ENCODE assay signal across 8 mouse cellular contexts in the genomic region with DNA sequence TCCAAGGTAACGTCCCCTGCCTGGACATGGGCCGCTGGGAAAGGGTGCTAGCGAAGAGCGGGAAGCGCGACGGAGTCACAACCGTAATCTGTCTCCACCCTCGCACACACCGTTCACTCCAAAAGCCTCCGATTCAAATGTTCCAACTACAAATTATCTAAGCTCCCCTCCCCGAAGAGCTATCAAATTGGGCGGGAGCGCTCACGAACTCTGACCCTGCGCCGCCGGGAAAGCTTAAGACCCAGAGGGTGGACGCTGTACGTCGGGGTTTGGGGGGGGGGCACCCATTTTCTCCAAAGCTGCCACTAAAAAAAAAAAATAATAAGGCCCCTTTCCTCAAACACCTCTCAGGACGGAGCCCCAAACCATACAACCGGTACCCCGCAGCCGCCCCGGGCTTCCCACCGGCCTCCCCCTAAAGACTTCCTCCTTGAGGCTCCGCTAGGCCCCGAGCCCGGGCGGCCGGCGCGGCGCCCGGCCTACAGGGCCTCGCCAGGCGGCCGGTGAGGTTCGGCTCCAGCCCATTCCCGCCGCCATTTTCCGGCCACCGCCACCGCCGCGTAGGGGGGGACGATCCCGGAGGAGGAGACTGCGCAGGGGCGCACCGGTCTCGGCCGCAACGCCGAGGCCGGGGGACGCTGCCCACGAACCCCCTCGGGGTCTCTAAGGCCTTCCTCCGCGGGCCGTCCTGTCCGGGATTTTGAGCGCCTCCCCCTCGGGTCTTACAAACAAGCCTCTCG. TPM values are rescaled to one million over a fixed set of nuclear protein-coding genes. Genes with fewer than 3 reads are reported as not detected.
DNase-seq lines count a peak whose midpoint lies in the region; ATAC-seq and TF ChIP-seq lines count a peak whose summit lies in the region.

No protein-coding gene starts in this region.

- H3K9ac ChIP-seq in heart, embryonic 14.5 days (ENCODE audit: low read length), result peak overlapping the region; percentile 99
- peak overlapping the region; percentile 98 for H3K9ac ChIP-seq in intestine, embryonic 16.5 days (ENCODE audit: low read depth, low read length)
- H3K9ac ChIP-seq in lung, postnatal 0 days (replicated peaks; ENCODE audit: low read depth), result peak overlapping the region; percentile 99

- peak; percentile 28; the same call in 1 of the 2 replicates for ATAC-seq in heart, embryonic 14.5 days (ENCODE audit: insufficient number of reproducible peaks, insufficient read depth, low FRiP score, low read depth)
- ATAC-seq in erythroblast, adult 5-6 weeks (replicated peaks; ENCODE audit: low FRiP score, poor library complexity, severe bottlenecking), result peak; percentile 63
- ATAC-seq in intestine, embryonic 16.5 days, result peak; percentile 36
- peak; percentile 43 for ATAC-seq in lung, postnatal 0 days

- peak overlapping the region; percentile 67 to 98 for H3K27ac ChIP-seq in heart, embryonic 14.5 days (replicated peaks in 1 of 2; ENCODE audit: control insufficient read depth in 1 of 2, insufficient read depth in 1 of 2, low read depth in 2 of 2, low read length in 2 of 2)
- peak overlapping the region; percentile 95 for H3K27ac ChIP-seq in intestine, embryonic 16.5 days (ENCODE audit: low read length)
- H3K27ac ChIP-seq in lung, postnatal 0 days (ENCODE audit: low read length), result peak overlapping the region; percentile 95

- peaks cover 5 to 14% of the 10 kb centered on the region in 2 experiments for H3K4me1 ChIP-seq in heart, embryonic 14.5 days (ENCODE audit: control insufficient read depth in 2 of 2, insufficient read depth in 2 of 2, low read length in 2 of 2)
- H3K4me1 ChIP-seq in intestine, embryonic 16.5 days (ENCODE audit: control insufficient read depth, insufficient read depth, low read length), result peaks cover 18% of the 10 kb centered on the region
- peaks cover 13% of the 10 kb centered on the region; the same call in 1 of the 2 replicates for H3K4me1 ChIP-seq in lung, postnatal 0 days (ENCODE audit: insufficient read depth, low read depth, low read length)

- no peaks in the 10 kb centered on the region for H3K9me3 ChIP-seq in heart, embryonic 14.5 days (ENCODE audit: control insufficient read depth, low read length)
- H3K9me3 ChIP-seq in intestine, embryonic 16.5 days (ENCODE audit: control insufficient read depth, low read length), result no peaks in the 10 kb centered on the region
- no peaks in the 10 kb centered on the region for H3K9me3 ChIP-seq in lung, postnatal 0 days (ENCODE audit: low read length)

- peaks cover 13% of the 10 kb centered on the region for H3K36me3 ChIP-seq in heart, embryonic 14.5 days (ENCODE audit: control insufficient read depth, insufficient read depth, low read length)
- no peaks in the 10 kb centered on the region for H3K36me3 ChIP-seq in intestine, embryonic 16.5 days (ENCODE audit: control insufficient read depth, insufficient read depth, low read length)
- H3K36me3 ChIP-seq in lung, postnatal 0 days (ENCODE audit: insufficient read depth, low read length), result no peaks in the 10 kb centered on the region

- WGBS in heart, embryonic 14.5 days, result under 1% methylated on average over 56 of the region's 67 CpGs
- under 1% methylated on average over 66 of the region's 67 CpGs for WGBS in intestine, embryonic 16.5 days
- 2% methylated on average over 64 of the region's 67 CpGs for WGBS in lung, postnatal 0 days

- peak overlapping the region; percentile 94 for H3K4me2 ChIP-seq in heart, embryonic 14.5 days (ENCODE audit: low read length)
- H3K4me2 ChIP-seq in intestine, embryonic 16.5 days (ENCODE audit: low read depth, low read length), result peak overlapping the region; percentile 74
- H3K4me2 ChIP-seq in lung, postnatal 0 days (replicated peaks; ENCODE audit: low read depth, low read length), result peak overlapping the region; percentile 62

- no peaks in the 10 kb centered on the region for H3K27me3 ChIP-seq in heart, embryonic 14.5 days (ENCODE audit: control insufficient read depth, insufficient read depth, low read length)
- no peaks in the 10 kb centered on the region for H3K27me3 ChIP-seq in intestine, embryonic 16.5 days (replicated peaks; ENCODE audit: control insufficient read depth, insufficient read depth, low read length)
- no peaks in the 10 kb centered on the region for H3K27me3 ChIP-seq in lung, postnatal 0 days (replicated peaks; ENCODE audit: insufficient read depth, low read length)

- DNase-seq in heart, adult 9 months (ENCODE audit: low spot score in 2 of 2), result no peak
- peak; percentile 53 for DNase-seq in MN1 (ENCODE audit: low spot score)
- DNase-seq in lung, postnatal 0 days (ENCODE audit: low spot score), result peak; percentile 54
- peak; percentile 55 to 67 for DNase-seq in spleen, postnatal 10 days (ENCODE audit: low spot score in 2 of 2)
- DNase-seq in cerebellum, adult 8-10 months, result no peak

- no peak for TF ChIP-seq CTCF in lung, postnatal 0 days (IDR thresholded peaks at IDR 0.05)

- peak overlapping the region; percentile 80 to 97 for H3K4me3 ChIP-seq in heart, embryonic 14.5 days (ENCODE audit: control insufficient read depth in 1 of 2, insufficient read depth in 1 of 2, low read depth in 1 of 2, low read length in 2 of 2)
- peak overlapping the region; percentile 94 for H3K4me3 ChIP-seq in intestine, embryonic 16.5 days (ENCODE audit: low read length)
- H3K4me3 ChIP-seq in lung, postnatal 0 days (ENCODE audit: low read depth, low read length), result peak overlapping the region; percentile 96

- TF ChIP-seq EP300 in lung, postnatal 0 days (IDR thresholded peaks at IDR 0.05), result no peak

RNA-seq across cellular contexts. Expression of gene Srrm1, which starts 0.6 kb away (rescaled TPM):
- polyA plus RNA-seq in heart, embryonic 14.5 days (2014; fragmentation: Nextera tagmentation; extraction: Ambion mirVana), result 120 TPM in 2 replicates
- 63.4 and 116 TPM in 2 replicates for total RNA-seq in erythroblast, adult 5-6 weeks (2015; ENCODE audit: low replicate concordance)
- 91.7 and 120 TPM in 2 replicates for total RNA-seq in erythroblast, adult 5-6 weeks (2017; ENCODE audit: low replicate concordance)
- polyA plus RNA-seq in intestine, embryonic 16.5 days (2015; fragmentation: Nextera tagmentation; extraction: Ambion mirVana), result 152 and 176 TPM in 2 replicates
- polyA plus RNA-seq in lung, postnatal 0 days (2015; fragmentation: Nextera tagmentation; extraction: Ambion mirVana), result 108 and 116 TPM in 2 replicates

RNA-seq across cellular contexts. Expression of gene Ncmap, which starts 45.5 kb away (rescaled TPM):
- 0.22 and 0.41 TPM in 2 replicates for polyA plus RNA-seq in heart, embryonic 14.5 days (2014; fragmentation: Nextera tagmentation; extraction: Ambion mirVana)
- not detected in 2 replicates for total RNA-seq in erythroblast, adult 5-6 weeks (2015; ENCODE audit: low replicate concordance)
- not detected in 2 replicates for total RNA-seq in erythroblast, adult 5-6 weeks (2017; ENCODE audit: low replicate concordance)
- polyA plus RNA-seq in intestine, embryonic 16.5 days (2015; fragmentation: Nextera tagmentation; extraction: Ambion mirVana), result 6.1 and 7.3 TPM in 2 replicates
- polyA plus RNA-seq in lung, postnatal 0 days (2015; fragmentation: Nextera tagmentation; extraction: Ambion mirVana), result 0.90 and 1.5 TPM in 2 replicates

Comparison
In these comparisons a context has a peak if more than half of its experiments do, and no peak if none do; other contexts are left out.
1. DNase-seq: peak in MN1 (single experiment), lung, postnatal 0 days (single experiment) and spleen, postnatal 10 days (2 of 2); none in heart, adult 9 months (0 of 2) and cerebellum, adult 8-10 months (single experiment).
2. Peak in every context shown above with its lines, with median percentiles within 50 percentile points of each other: ATAC-seq, H3K27ac ChIP-seq, H3K4me2 ChIP-seq, H3K4me3 ChIP-seq and H3K9ac ChIP-seq.